Mouse (Mus musculus) heart, embryonic 12.5 days (tissue): ENCODE data around the gene Spon2. TPM values are rescaled to one million over a fixed set of nuclear protein-coding genes. Genes with fewer than 3 reads are reported as not detected.
A peak's percentile ranks its signal among the peaks of the same experiment; 100 is the strongest.

Experiments used
- ATAC-seq: fragments of 200-750 bp; cut with Nextera tagmentation; 2 replicates; pipeline ENCODE4 v1.8.0; 2017; ENCODE audit warnings: moderate TSS enrichment, moderate library complexity; ENCODE audit not compliant: insufficient number of reproducible peaks, low FRiP score
- H3K27ac ChIP-seq: fragments of 300-500 bp; sonication (generic); 2 replicates; pipeline ENCODE4 v1.5.1; 2016; ENCODE audit warnings: mild to moderate bottlenecking, moderate library complexity; ENCODE audit not compliant: poor library complexity, severe bottlenecking
- H3K27me3 ChIP-seq: fragments of 300-500 bp; sonication (generic); replicated peaks from 2 replicates; pipeline ENCODE4 v1.6.1; 2016; ENCODE audit warnings: mild to moderate bottlenecking, moderate library complexity
- H3K36me3 ChIP-seq: fragments of 300-500 bp; sonication (generic); 2 replicates; pipeline ENCODE4 v1.6.1; 2016; ENCODE audit warnings: mild to moderate bottlenecking, moderate library complexity
- H3K4me1 ChIP-seq: fragments of 300-500 bp; sonication (generic); replicated peaks from 2 replicates; pipeline ENCODE4 v1.6.1; 2016; ENCODE audit warnings: mild to moderate bottlenecking
- H3K4me2 ChIP-seq: fragments of 300-500 bp; sonication (generic); 2 replicates; pipeline ENCODE4 v1.6.1; 2016; ENCODE audit warnings: mild to moderate bottlenecking, moderate library complexity
- H3K4me3 ChIP-seq: fragments of 300-500 bp; sonication (generic); 2 replicates; pipeline ENCODE4 v1.5.1; 2016; ENCODE audit warnings: mild to moderate bottlenecking
- H3K9ac ChIP-seq: fragments of 300-500 bp; sonication (generic); 2 replicates; pipeline ENCODE4 v1.6.1; 2016; ENCODE audit warnings: mild to moderate bottlenecking, moderate library complexity
- H3K9me3 ChIP-seq: fragments of 300-500 bp; sonication (generic); replicated peaks from 2 replicates; pipeline ENCODE4 v1.6.1; 2016; ENCODE audit warnings: mild to moderate bottlenecking, moderate library complexity
- WGBS: fragments of 180-500 bp; shearing (Covaris S2); methylation state at CpG from one replicate; pipeline ENCODE4 v1.1.7; 2016; 5-methylcytosine and 5-hydroxymethylcytosine counted together
- polyA plus RNA-seq: library from polyadenylated mRNA; unstranded; fragments of >200 nt; fragmentation: Nextera tagmentation; extraction: Ambion mirVana; gene quantifications from 2 replicates; pipeline ENCODE4 v1.2.1, GENCODE M21; 2016

Gene Spon2
- polyA plus RNA-seq, 1 experiment from 2014 or later, result 76.5 TPM

- no peak overlapping the region for H3K9ac ChIP-seq
- H3K9me3 ChIP-seq, result 0 out of 2 replicates have a peak, but pooled peaks cover 3% of the 10 kb centered on the region
- peaks cover 15% of the 10 kb centered on the region; the same call in 1 of the 2 replicates for H3K36me3 ChIP-seq
- no peaks in the 10 kb centered on the region for H3K27me3 ChIP-seq
- no peak overlapping the region; the same call in 1 of the 2 replicates for H3K4me2 ChIP-seq
- peaks cover 56% of the 10 kb centered on the region for H3K4me1 ChIP-seq
- no peak for ATAC-seq
- 56% methylated on average over 4 of the region's 4 CpGs for WGBS
- H3K27ac ChIP-seq, result no peak overlapping the region
- no peak overlapping the region for H3K4me3 ChIP-seq
Measured at GRCm38 (mm10) chr5:33214723-33215122, 3.5 kb downstream of the Spon2 start.

- Histone ChIP-seq H3K9me3 (0 out of 2 replicates have a peak, but pooled peaks cover 3% of the 10 kb centered on the region), H3K4me2 (no peak overlapping the region), H3K9ac (no peak overlapping the region), H3K4me3 (no peak overlapping the region), H3K36me3 (peaks cover 15% of the 10 kb centered on the region; the same call in 1 of the 2 replicates), H3K4me1 (peaks cover 40% of the 10 kb centered on the region), H3K27me3 (no peaks in the 10 kb centered on the region), H3K27ac (no peak overlapping the region)
- ATAC-seq, result no peak
- 84% methylated on average over 5 of the region's 5 CpGs for WGBS
Measured at GRCm38 (mm10) chr5:33211254-33211653, 7.0 kb downstream of the Spon2 start.

GRCm38 (mm10) chr5:33210515-33210914 lies 7.7 kb downstream of the Spon2 start:
- 0 out of 2 replicates have a peak, but pooled peaks cover 3% of the 10 kb centered on the region for H3K9me3 ChIP-seq
- H3K4me3 ChIP-seq, result no peak overlapping the region
- no peak overlapping the region for H3K27ac ChIP-seq
- H3K27me3 ChIP-seq, result no peaks in the 10 kb centered on the region
- no peak overlapping the region for H3K4me2 ChIP-seq
- peaks cover 15% of the 10 kb centered on the region; the same call in 1 of the 2 replicates for H3K36me3 ChIP-seq
- 87% methylated on average over 3 of the region's 3 CpGs for WGBS
- H3K4me1 ChIP-seq, result peaks cover 33% of the 10 kb centered on the region
- no peak for ATAC-seq
- no peak overlapping the region for H3K9ac ChIP-seq

DNA sequence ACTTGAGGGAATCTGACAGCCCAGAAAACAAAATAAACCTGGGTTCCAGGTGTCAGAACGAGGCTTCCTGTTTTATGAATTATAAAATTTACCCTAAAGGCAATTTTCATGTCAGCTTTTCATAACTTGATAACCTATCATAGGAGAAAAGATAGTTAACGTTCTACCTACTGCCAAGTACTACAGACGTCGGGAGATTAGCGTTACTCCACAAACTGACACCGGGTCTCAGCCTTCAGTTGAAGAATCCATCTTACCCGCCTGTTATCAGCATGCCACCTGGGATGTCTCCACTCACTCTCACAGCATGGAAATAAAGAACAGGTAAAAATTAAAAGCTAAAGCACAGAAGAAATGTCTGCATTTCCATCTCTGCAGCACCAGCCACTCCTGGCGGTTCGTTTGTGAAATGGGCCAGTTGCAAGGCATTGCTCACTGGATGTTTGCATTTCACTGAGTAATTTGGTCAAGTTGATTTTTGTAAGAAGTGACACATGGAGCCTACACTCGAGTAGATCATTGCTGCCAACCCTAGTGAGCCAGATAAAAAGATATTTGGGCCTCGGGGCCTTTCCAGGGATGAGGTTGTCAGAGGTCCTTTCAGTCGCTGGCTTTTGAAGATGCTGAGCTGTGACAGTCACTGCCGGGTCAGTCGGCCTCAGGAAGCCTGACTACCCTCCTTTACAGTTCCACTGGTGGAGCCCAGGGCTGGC lies 9.6 kb downstream of the Spon2 start:
- H3K9ac ChIP-seq, result no peak overlapping the region
- no peak overlapping the region for H3K27ac ChIP-seq
- 0 out of 2 replicates have a peak, but pooled peaks cover 3% of the 10 kb centered on the region for H3K9me3 ChIP-seq
- no peaks in the 10 kb centered on the region for H3K27me3 ChIP-seq
- WGBS, result 57% methylated on average over 14 of the region's 14 CpGs
- H3K4me3 ChIP-seq, result no peak overlapping the region
- peaks cover 20% of the 10 kb centered on the region; the same call in 1 of the 2 replicates for H3K4me1 ChIP-seq
- H3K4me2 ChIP-seq, result no peak overlapping the region
- ATAC-seq, result no peak
- H3K36me3 ChIP-seq, result peaks cover 8% of the 10 kb centered on the region; the same call in 1 of the 2 replicates

DNA sequence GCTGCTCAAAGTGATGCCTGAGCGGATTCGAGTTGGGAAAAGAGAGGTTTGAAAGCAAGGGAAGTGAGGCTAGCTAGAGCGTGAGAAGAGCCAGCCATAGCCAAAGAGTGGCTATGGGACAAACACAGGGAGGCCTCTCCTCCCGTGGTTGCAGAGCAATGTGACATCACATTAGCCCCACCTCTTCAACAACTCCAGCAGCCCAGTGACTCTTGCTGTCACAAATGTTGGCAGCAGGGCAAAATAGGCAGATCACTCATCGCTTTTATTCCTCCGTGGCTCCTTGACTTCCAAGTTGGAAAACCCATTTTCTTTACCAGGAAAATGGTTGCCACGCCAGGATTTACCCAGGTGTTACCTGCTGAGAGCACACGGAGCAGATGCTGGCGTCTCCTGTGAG lies 11.1 kb downstream of the Spon2 start:
- Histone ChIP-seq H3K27ac (no peak overlapping the region), H3K4me2 (no peak overlapping the region), H3K4me1 (peaks cover 20% of the 10 kb centered on the region; the same call in 1 of the 2 replicates), H3K36me3 (peaks cover 4% of the 10 kb centered on the region; the same call in 1 of the 2 replicates), H3K27me3 (no peaks in the 10 kb centered on the region), H3K9me3 (0 out of 2 replicates have a peak, but pooled peaks cover 3% of the 10 kb centered on the region), H3K4me3 (no peak overlapping the region), H3K9ac (no peak overlapping the region)
- WGBS, result 50% methylated on average over 9 of the region's 9 CpGs
- no peak for ATAC-seq

- H3K9me3 ChIP-seq, result 0 out of 2 replicates have a peak, but pooled peaks cover 3% of the 10 kb centered on the region
- peaks cover 20% of the 10 kb centered on the region; the same call in 1 of the 2 replicates for H3K4me1 ChIP-seq
- no peak overlapping the region for H3K4me2 ChIP-seq
- ATAC-seq, result no peak
- H3K9ac ChIP-seq, result no peak overlapping the region
- H3K27me3 ChIP-seq, result no peaks in the 10 kb centered on the region
- no peak overlapping the region for H3K4me3 ChIP-seq
- H3K36me3 ChIP-seq, result peaks cover 3% of the 10 kb centered on the region; the same call in 1 of the 2 replicates
- 59% methylated on average over 7 of the region's 7 CpGs for WGBS
- no peak overlapping the region for H3K27ac ChIP-seq
Measured at GRCm38 (mm10) chr5:33206328-33206727, 11.9 kb downstream of the Spon2 start.

- Histone ChIP-seq H3K27me3 (no peaks in the 10 kb centered on the region), H3K4me2 (no peak overlapping the region), H3K36me3 (no peaks in the 10 kb centered on the region), H3K9me3 (no peaks in the 10 kb centered on the region), H3K9ac (no peak overlapping the region), H3K4me1 (peaks cover 15% of the 10 kb centered on the region; the same call in 1 of the 2 replicates), H3K4me3 (no peak overlapping the region), H3K27ac (no peak overlapping the region)
- no peak for ATAC-seq
- 74% methylated on average over 7 of the region's 7 CpGs for WGBS
Measured at GRCm38 (mm10) chr5:33204284-33204683, 14.0 kb downstream of the Spon2 start.

- H3K4me1 ChIP-seq, result peaks cover 10% of the 10 kb centered on the region; the same call in 1 of the 2 replicates
- H3K9me3 ChIP-seq, result no peaks in the 10 kb centered on the region
- H3K4me2 ChIP-seq, result peak overlapping the region; percentile 56
- WGBS, result 17% methylated on average over 9 of the region's 9 CpGs
- no peaks in the 10 kb centered on the region for H3K36me3 ChIP-seq
- H3K27me3 ChIP-seq, result no peaks in the 10 kb centered on the region
- H3K27ac ChIP-seq, result no peak overlapping the region
- H3K9ac ChIP-seq, result no peak overlapping the region
- peak overlapping the region; percentile 2; the same call in 1 of the 2 replicates for H3K4me3 ChIP-seq
- ATAC-seq, result peak; percentile 61; the same call in 1 of the 2 replicates
Measured at GRCm38 (mm10) chr5:33203691-33204242, 14.5 kb downstream of the Spon2 start.

- no peaks in the 10 kb centered on the region for H3K36me3 ChIP-seq
- H3K27ac ChIP-seq, result no peak overlapping the region
- no peaks in the 10 kb centered on the region for H3K9me3 ChIP-seq
- no peaks in the 10 kb centered on the region for H3K27me3 ChIP-seq
- ATAC-seq, result no peak
- no peak overlapping the region for H3K9ac ChIP-seq
- no peak overlapping the region for H3K4me2 ChIP-seq
- no peak overlapping the region for H3K4me3 ChIP-seq
- peaks cover 6% of the 10 kb centered on the region; the same call in 1 of the 2 replicates for H3K4me1 ChIP-seq
- WGBS, result 69% methylated on average over 6 of the region's 6 CpGs
Measured at GRCm38 (mm10) chr5:33203171-33203565, 15.1 kb downstream of the Spon2 start.

GRCm38 (mm10) chr5:33202516-33203170 lies 15.6 kb downstream of the Spon2 start:
- Histone ChIP-seq H3K4me3 (no peak overlapping the region), H3K9me3 (no peaks in the 10 kb centered on the region), H3K27ac (no peak overlapping the region), H3K4me1 (peaks cover 5% of the 10 kb centered on the region; the same call in 1 of the 2 replicates), H3K4me2 (no peak overlapping the region), H3K36me3 (no peaks in the 10 kb centered on the region), H3K27me3 (no peaks in the 10 kb centered on the region), H3K9ac (no peak overlapping the region)
- ATAC-seq, result no peak
- 80% methylated on average over 13 of the region's 13 CpGs for WGBS

DNA sequence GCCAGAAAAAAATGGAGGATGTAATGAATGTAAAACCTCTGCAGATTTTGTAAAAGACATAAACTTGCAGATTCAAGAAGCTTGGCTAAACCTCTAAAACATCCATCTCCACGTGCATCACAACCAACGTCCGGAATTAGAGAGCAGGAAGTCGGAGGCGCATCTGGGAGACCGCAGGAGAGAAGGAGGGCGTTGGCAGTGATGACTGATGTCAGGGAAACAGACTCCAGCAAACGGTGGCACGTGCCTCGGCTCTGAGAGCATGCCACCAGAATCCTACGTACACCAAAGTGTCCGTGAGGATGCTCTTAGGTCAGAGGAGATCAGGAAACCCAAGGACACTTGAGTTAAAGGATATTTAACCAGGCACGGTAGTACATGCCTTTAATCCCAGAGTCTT lies 16.6 kb downstream of the Spon2 start:
- no peak for ATAC-seq
- H3K27me3 ChIP-seq, result no peaks in the 10 kb centered on the region
- H3K36me3 ChIP-seq, result no peaks in the 10 kb centered on the region
- H3K9me3 ChIP-seq, result no peaks in the 10 kb centered on the region
- H3K4me2 ChIP-seq, result no peak overlapping the region
- no peak overlapping the region for H3K27ac ChIP-seq
- WGBS, result 50% methylated on average over 13 of the region's 13 CpGs
- no peak overlapping the region for H3K9ac ChIP-seq
- H3K4me3 ChIP-seq, result no peak overlapping the region
- H3K4me1 ChIP-seq, result peaks cover 9% of the 10 kb centered on the region
